Mouse (Mus musculus) CH12.LX (cell line): ENCODE data around the gene Lsp1. TPM values are rescaled to one million over a fixed set of nuclear protein-coding genes. Genes with fewer than 3 reads are reported as not detected.

Experiments used
- DNase-seq: peaks from one replicate; pipeline ENCODE4 v3.0.0-alpha.2; 2013; ENCODE audit errors: extremely low read depth
- H3K27ac ChIP-seq: 2 replicates; pipeline ENCODE4 v1.5.1; 2012; ENCODE audit warnings: low read depth, mild to moderate bottlenecking, control low read depth, moderate library complexity; ENCODE audit not compliant: insufficient read depth
- H3K27me3 ChIP-seq: replicated peaks from 2 replicates; pipeline ENCODE3; 2012; ENCODE audit warnings: inconsistent platforms
- H3K36me3 ChIP-seq, 2 experiments: replicated peaks in 1 of 2; 2 replicates each; pipeline versions ENCODE3 to v1.6.1; 2012; ENCODE audit warnings: inconsistent platforms in 1 of 2, low read length in 1 of 2, mild to moderate bottlenecking in 1 of 2, mixed read lengths in 1 of 2, moderate library complexity in 1 of 2; ENCODE audit not compliant: control insufficient read depth in 1 of 2, insufficient read depth in 1 of 2
- H3K4me1 ChIP-seq, 2 experiments: 2 replicates each; pipeline ENCODE4 v1.6.1; 2012; ENCODE audit warnings: inconsistent platforms in 1 of 2, moderate library complexity in 1 of 2; ENCODE audit not compliant: insufficient read depth in 2 of 2, control insufficient read depth in 1 of 2
- H3K4me2 ChIP-seq: 2 replicates; pipeline ENCODE4 v1.6.1; 2012; ENCODE audit warnings: low read depth, mild to moderate bottlenecking, control low read depth; ENCODE audit not compliant: poor library complexity, insufficient read depth, severe bottlenecking
- H3K4me3 ChIP-seq, 3 experiments: fragments of 150-350 bp in 1 of 3; sonication (generic) in 1 of 3; replicated peaks in 1 of 3; 2 replicates each; pipeline versions ENCODE3 to v1.5.1; 2011 to 2012; ENCODE audit warnings: low read depth in 2 of 3, low read length in 2 of 3, mild to moderate bottlenecking in 2 of 3, moderate library complexity in 2 of 3, control low read depth in 1 of 3, improper control_type of control experiment in 1 of 3, inconsistent platforms in 1 of 3, mixed read lengths in 1 of 3; ENCODE audit not compliant: poor library complexity in 1 of 3
- H3K79me2 ChIP-seq: replicated peaks from 2 replicates; pipeline ENCODE4 v1.6.1; 2012; ENCODE audit warnings: mild to moderate bottlenecking, moderate library complexity; ENCODE audit not compliant: control insufficient read depth, poor library complexity, insufficient read depth, severe bottlenecking; ENCODE audit errors: extremely low read depth
- H3K9ac ChIP-seq: 2 replicates; pipeline ENCODE4 v1.6.1; 2012; ENCODE audit warnings: low read depth, mild to moderate bottlenecking, control low read depth, moderate library complexity; ENCODE audit not compliant: insufficient read depth
- H3K9me3 ChIP-seq: replicated peaks from 2 replicates; pipeline ENCODE3; 2012; ENCODE audit warnings: low read length, inconsistent platforms, mixed read lengths
- JUN ChIP-seq: IDR thresholded peaks from 2 replicates; pipeline ENCODE4 v1.6.1; 2011; ENCODE audit warnings: low read depth, mild to moderate bottlenecking, low read length, improper control_type of control experiment, moderate library complexity; ENCODE audit not compliant: insufficient read depth
- MAFK ChIP-seq: IDR thresholded peaks from 2 replicates; pipeline ENCODE4 v1.6.1; 2011; ENCODE audit warnings: low read length, improper control_type of control experiment; ENCODE audit not compliant: insufficient replicate concordance
- MXI1 ChIP-seq: IDR thresholded peaks from 2 replicates; pipeline ENCODE4 v1.6.1; 2011; ENCODE audit warnings: mild to moderate bottlenecking, low read depth, low read length, improper control_type of control experiment
- NRF1 ChIP-seq: IDR thresholded peaks from 2 replicates; pipeline ENCODE4 v1.6.1; 2014; ENCODE audit warnings: low read depth, mild to moderate bottlenecking, inconsistent platforms, low read length, improper control_type of control experiment, moderate library complexity
- POLR2A ChIP-seq: IDR thresholded peaks from 2 replicates; pipeline ENCODE4 v1.6.1; 2011; ENCODE audit warnings: low read depth, mild to moderate bottlenecking, improper control_type of control experiment, low read length
- POLR2AphosphoS2 ChIP-seq: IDR thresholded peaks from 2 replicates; pipeline ENCODE4 v1.6.1; 2011; ENCODE audit warnings: low read depth, low read length, improper control_type of control experiment
- TBP ChIP-seq: conservative IDR thresholded peaks from 2 replicates; pipeline ENCODE4 v1.6.1; 2011; ENCODE audit warnings: low read depth, low read length, improper control_type of control experiment
- UBTF ChIP-seq: IDR thresholded peaks from 2 replicates; pipeline ENCODE4 v1.6.1; 2012; ENCODE audit warnings: low read depth, mild to moderate bottlenecking, inconsistent platforms, low read length, improper control_type of control experiment, moderate library complexity
- USF1 ChIP-seq: IDR thresholded peaks from 2 replicates; pipeline ENCODE4 v1.6.1; 2014; ENCODE audit warnings: low read depth, mild to moderate bottlenecking, inconsistent platforms, low read length, improper control_type of control experiment
- USF2 ChIP-seq: conservative IDR thresholded peaks from 2 replicates; pipeline ENCODE4 v1.6.1; 2011; ENCODE audit warnings: low read depth, low read length, improper control_type of control experiment
- ZC3H11A ChIP-seq: IDR thresholded peaks from 2 replicates; pipeline ENCODE4 v1.6.1; 2012; ENCODE audit warnings: low read depth, mild to moderate bottlenecking, inconsistent platforms, low read length, improper control_type of control experiment
- ZKSCAN1 ChIP-seq: IDR thresholded peaks from 2 replicates; pipeline ENCODE4 v1.6.1; 2012; ENCODE audit warnings: low read depth, inconsistent platforms, low read length, improper control_type of control experiment, borderline replicate concordance
- ZMIZ1 ChIP-seq: IDR thresholded peaks from 2 replicates; pipeline ENCODE4 v1.6.1; 2012; ENCODE audit warnings: low read depth, mild to moderate bottlenecking, inconsistent platforms, low read length, improper control_type of control experiment
- ZNF384 ChIP-seq: IDR thresholded peaks from 2 replicates; pipeline ENCODE4 v1.6.1; 2012; ENCODE audit warnings: low read depth, low read length, improper control_type of control experiment, inconsistent platforms
- dilution Hi-C: fragments of 300-500 bp; cut with MboI; formaldehyde crosslinking; loops from 2 replicates; pipeline ENCODE4 v1.14.3; 2020; ENCODE audit warnings: low sequenced_read_pairs; ENCODE audit not compliant: extremely low pct_unique_long_range_greater_than_20kb, extremely low pct_ligation_motif_present
- in situ Hi-C: fragments of 300-500 bp; cut with MboI; formaldehyde crosslinking; loops from 3 replicates; pipeline ENCODE4 v1.14.3; 2019; ENCODE audit warnings: low sequenced_read_pairs, low pct_ligation_motif_present, low pct_unique_long_range_greater_than_20kb, mixed read lengths
- polyA plus RNA-seq: library from polyadenylated mRNA; unstranded; fragments of >175 nt; gene quantifications from 2 replicates; pipeline ENCODE4 v1.2.1, GENCODE M21; 2012; ENCODE audit warnings: low read depth; ENCODE audit not compliant: insufficient read length
- total RNA-seq, 2 experiments: library from RNA; depleted of rRNA; stranded (reverse); fragments of 300-350 nt in 1 of 2; fragments of >200 nt in 1 of 2; gene quantifications; 2 replicates each; pipeline ENCODE4 v1.2.3; 2012 to 2014

Lsp1 gene
- total and polyA plus RNA-seq, 3 experiments, result 364 to 715 (median 367) TPM

- no peak overlapping the region for H3K4me2 ChIP-seq
- in situ Hi-C loops, result loop anchor here (10.0 kb wide), 1 partner anchor 132 kb away; no protein-coding TSS in a partner anchor
- no peak overlapping the region for H3K4me3 ChIP-seq
- H3K9me3 ChIP-seq, result no peaks in the 10 kb centered on the region
- H3K27me3 ChIP-seq, result no peaks in the 10 kb centered on the region
- peaks cover 22 to 77% of the 10 kb centered on the region in 2 experiments for H3K36me3 ChIP-seq
- no peak for DNase-seq
- dilution Hi-C loops, result no loop called here
- H3K4me1 ChIP-seq, result peaks cover 0 to 6% of the 10 kb centered on the region in 2 experiments; a peak in 2 of 4 replicates
- H3K27ac ChIP-seq, result no peak overlapping the region
- no peaks in the 10 kb centered on the region for H3K79me2 ChIP-seq
- TF ChIP-seq ZMIZ1 (no peak), UBTF (no peak), USF2 (no peak), NRF1 (no peak), JUN (no peak), POLR2A (no peak), POLR2AphosphoS2 (no peak), ZC3H11A (no peak), MXI1 (no peak), TBP (no peak), MAFK (no peak), USF1 (no peak), ZKSCAN1 (no peak), ZNF384 (no peak)
- no peak overlapping the region for H3K9ac ChIP-seq
These were observed 82.2 kb downstream of the Lsp1 start for GRCm38 (mm10) chr7:142542771-142543303.

Other genes starting within 250 kb of the Lsp1 start
- gene Gm7579, start 248.9 kb upstream of the Lsp1 start, total RNA-seq (2012; rRNA removed), result not detected in 2 replicates
- not detected in 2 replicates for gene Gm7579, start 248.9 kb upstream of the Lsp1 start, total RNA-seq (2014; rRNA removed)
- not detected in 2 replicates for gene Gm7579, start 248.9 kb upstream of the Lsp1 start, polyA plus RNA-seq
- gene Krtap5-5, start 230.8 kb upstream of the Lsp1 start, total RNA-seq (2012; rRNA removed), result not detected in 2 replicates
- gene Krtap5-5, start 230.8 kb upstream of the Lsp1 start, total RNA-seq (2014; rRNA removed), result not detected in 2 replicates
- not detected in 2 replicates for gene Krtap5-5, start 230.8 kb upstream of the Lsp1 start, polyA plus RNA-seq
- not detected in 2 replicates for gene Gm40460, start 219.7 kb upstream of the Lsp1 start, total RNA-seq (2012; rRNA removed)
- not detected in 2 replicates for gene Gm40460, start 219.7 kb upstream of the Lsp1 start, total RNA-seq (2014; rRNA removed)
- not detected in 2 replicates for gene Gm40460, start 219.7 kb upstream of the Lsp1 start, polyA plus RNA-seq
- gene Gm2431, start 202.5 kb upstream of the Lsp1 start, total RNA-seq (2012; rRNA removed), result not detected in 2 replicates
- not detected in 2 replicates for gene Gm2431, start 202.5 kb upstream of the Lsp1 start, total RNA-seq (2014; rRNA removed)
- not detected in 2 replicates for gene Gm2431, start 202.5 kb upstream of the Lsp1 start, polyA plus RNA-seq
- gene Gm4559, start 186.4 kb upstream of the Lsp1 start, total RNA-seq (2012; rRNA removed), result not detected in 2 replicates
- not detected in 2 replicates for gene Gm4559, start 186.4 kb upstream of the Lsp1 start, total RNA-seq (2014; rRNA removed)
- not detected in 2 replicates for gene Gm4559, start 186.4 kb upstream of the Lsp1 start, polyA plus RNA-seq
- not detected in 2 replicates for gene Krtap5-1, start 163.7 kb upstream of the Lsp1 start, total RNA-seq (2012; rRNA removed)
- gene Krtap5-1, start 163.7 kb upstream of the Lsp1 start, total RNA-seq (2014; rRNA removed), result not detected in 2 replicates
- gene Krtap5-1, start 163.7 kb upstream of the Lsp1 start, polyA plus RNA-seq, result not detected in 2 replicates
- not detected in 2 replicates for gene Krtap5-4, start 157.3 kb upstream of the Lsp1 start, total RNA-seq (2012; rRNA removed)
- gene Krtap5-4, start 157.3 kb upstream of the Lsp1 start, total RNA-seq (2014; rRNA removed), result not detected in 2 replicates
- gene Krtap5-4, start 157.3 kb upstream of the Lsp1 start, polyA plus RNA-seq, result not detected in 2 replicates
- not detected in 2 replicates for gene Ifitm10, start 87.1 kb upstream of the Lsp1 start, total RNA-seq (2012; rRNA removed)
- gene Ifitm10, start 87.1 kb upstream of the Lsp1 start, total RNA-seq (2014; rRNA removed), result not detected in 2 replicates
- not detected in 2 replicates for gene Ifitm10, start 87.1 kb upstream of the Lsp1 start, polyA plus RNA-seq
- gene Gm49369, start 78.1 kb upstream of the Lsp1 start, total RNA-seq (2012; rRNA removed), result 8.4 TPM in 1 of 2 replicates, not detected in the other
- gene Gm49369, start 78.1 kb upstream of the Lsp1 start, total RNA-seq (2014; rRNA removed), result not detected in 2 replicates
- gene Gm49369, start 78.1 kb upstream of the Lsp1 start, polyA plus RNA-seq, result 5.2 and 38.7 TPM in 2 replicates
- gene Ctsd, start 72.8 kb upstream of the Lsp1 start, total RNA-seq (2012; rRNA removed), result 100 and 107 TPM in 2 replicates
- gene Ctsd, start 72.8 kb upstream of the Lsp1 start, total RNA-seq (2014; rRNA removed), result 54.2 and 61.2 TPM in 2 replicates
- gene Ctsd, start 72.8 kb upstream of the Lsp1 start, polyA plus RNA-seq, result 97.6 and 104 TPM in 2 replicates
- not detected in 2 replicates for gene Syt8, start 26.0 kb upstream of the Lsp1 start, total RNA-seq (2012; rRNA removed)
- not detected in 2 replicates for gene Syt8, start 26.0 kb upstream of the Lsp1 start, total RNA-seq (2014; rRNA removed)
- not detected in 2 replicates for gene Syt8, start 26.0 kb upstream of the Lsp1 start, polyA plus RNA-seq
- gene Tnni2, start 19.0 kb upstream of the Lsp1 start, total RNA-seq (2012; rRNA removed), result 35.0 and 50.1 TPM in 2 replicates
- gene Tnni2, start 19.0 kb upstream of the Lsp1 start, total RNA-seq (2014; rRNA removed), result 74.0 and 77.4 TPM in 2 replicates
- 88.1 and 154 TPM in 2 replicates for gene Tnni2, start 19.0 kb upstream of the Lsp1 start, polyA plus RNA-seq
- 1.5 and 3.1 TPM in 2 replicates for gene Tnnt3, start 38.0 kb downstream of the Lsp1 start, total RNA-seq (2012; rRNA removed)
- gene Tnnt3, start 38.0 kb downstream of the Lsp1 start, total RNA-seq (2014; rRNA removed), result 3.3 and 4.1 TPM in 2 replicates
- gene Tnnt3, start 38.0 kb downstream of the Lsp1 start, polyA plus RNA-seq, result 13.3 and 16.9 TPM in 2 replicates
- gene Mrpl23, start 71.9 kb downstream of the Lsp1 start, total RNA-seq (2012; rRNA removed), result 58.9 and 71.2 TPM in 2 replicates
- 60.7 and 70.8 TPM in 2 replicates for gene Mrpl23, start 71.9 kb downstream of the Lsp1 start, total RNA-seq (2014; rRNA removed)
- gene Mrpl23, start 71.9 kb downstream of the Lsp1 start, polyA plus RNA-seq, result 7.5 and 8.3 TPM in 2 replicates
- not detected in 2 replicates for gene Igf2, start 206.0 kb downstream of the Lsp1 start, total RNA-seq (2012; rRNA removed)
- not detected in 2 replicates for gene Igf2, start 206.0 kb downstream of the Lsp1 start, total RNA-seq (2014; rRNA removed)
- gene Igf2, start 206.0 kb downstream of the Lsp1 start, polyA plus RNA-seq, result 0.44 TPM in 1 of 2 replicates, not detected in the other
- not detected in 2 replicates for gene Gm49394, start 209.1 kb downstream of the Lsp1 start, total RNA-seq (2012; rRNA removed)
- not detected in 2 replicates for gene Gm49394, start 209.1 kb downstream of the Lsp1 start, total RNA-seq (2014; rRNA removed)
- not detected in 2 replicates for gene Gm49394, start 209.1 kb downstream of the Lsp1 start, polyA plus RNA-seq